ENCODE assay signal across 7 mouse cellular contexts in the genomic region with DNA sequence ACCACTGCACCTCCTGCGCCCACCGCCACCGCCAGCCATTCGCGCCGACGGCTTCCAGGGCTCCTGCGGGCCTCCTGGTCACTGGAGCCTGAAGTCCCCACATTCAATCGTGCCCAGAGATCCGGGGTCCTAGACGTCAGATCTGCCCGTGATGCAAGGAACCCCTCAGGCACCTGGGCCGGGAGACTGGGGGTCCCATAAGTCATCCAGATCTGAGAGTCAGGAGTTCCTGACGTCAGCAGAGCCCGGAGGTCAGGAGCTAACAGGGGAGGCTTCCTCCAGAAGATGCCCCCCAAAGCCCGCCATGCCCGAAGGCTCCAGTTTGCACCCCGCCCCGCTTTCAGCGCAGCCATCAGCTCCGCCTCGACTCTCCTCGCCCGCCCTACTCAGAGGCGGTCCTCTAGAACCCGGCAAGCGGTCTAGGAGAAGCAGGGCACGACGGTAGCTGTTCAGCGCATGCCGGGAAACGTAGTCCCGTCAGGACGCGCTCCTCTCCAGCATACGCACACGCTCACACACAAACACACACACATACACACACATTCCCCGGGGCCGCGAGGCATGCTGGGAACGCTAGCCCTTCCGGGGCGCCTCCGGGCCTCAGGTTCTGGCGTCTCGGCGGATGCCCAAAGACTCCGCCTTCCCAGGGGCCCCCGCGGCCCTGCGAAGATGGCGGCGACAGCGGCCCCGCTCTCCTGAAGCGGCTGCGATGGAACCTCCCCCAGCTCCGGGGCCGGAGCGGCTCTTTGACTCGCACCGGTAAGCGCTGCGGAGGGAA. TPM values are rescaled to one million over a fixed set of nuclear protein-coding genes. Genes with fewer than 3 reads are reported as not detected.
DNase-seq lines count a peak whose midpoint lies in the region; ATAC-seq and TF ChIP-seq lines count a peak whose summit lies in the region.

Aup1 (plus strand) TSS at position 448 of the 778 bp plus-strand sequence.

- H3K9ac ChIP-seq in intestine, postnatal 0 days (ENCODE audit: low read depth, low read length) = peak within 1 kb of the TSS; percentile 96
- peak within 1 kb of the TSS; percentile 77 for H3K9ac ChIP-seq in midbrain, embryonic 12.5 days (replicated peaks)

- peak within 1 kb of the TSS; percentile 98 for H3K4me2 ChIP-seq in intestine, postnatal 0 days (replicated peaks; ENCODE audit: low read depth)
- peak within 1 kb of the TSS; percentile 92 for H3K4me2 ChIP-seq in midbrain, embryonic 12.5 days (replicated peaks)

- peak; percentile 72 for TF ChIP-seq POLR2A in small intestine, adult 2 months (IDR thresholded peaks at IDR 0.05; ENCODE audit: low read depth, low read length)

- H3K27ac ChIP-seq in embryonic facial prominence, embryonic 10.5 days (replicated peaks) = peak within 1 kb of the TSS; percentile 93
- H3K27ac ChIP-seq in intestine, postnatal 0 days (ENCODE audit: low read depth, low read length) = peak within 1 kb of the TSS; percentile 88
- H3K27ac ChIP-seq in midbrain, embryonic 12.5 days (replicated peaks) = peak within 1 kb of the TSS; percentile 83
- H3K27ac ChIP-seq in small intestine, adult 2 months (ENCODE audit: insufficient read depth, low read depth, low read length) = peak within 1 kb of the TSS; percentile 65

- peaks cover 33% of the 10 kb centered on the region for H3K4me1 ChIP-seq in embryonic facial prominence, embryonic 10.5 days
- H3K4me1 ChIP-seq in intestine, postnatal 0 days (replicated peaks; ENCODE audit: control insufficient read depth, insufficient read depth, low read length) = 0 out of 2 replicates have a peak, but pooled peaks cover 9% of the 10 kb centered on the region
- peaks cover 26% of the 10 kb centered on the region for H3K4me1 ChIP-seq in midbrain, embryonic 12.5 days
- peaks cover 20% of the 10 kb centered on the region for H3K4me1 ChIP-seq in small intestine, adult 2 months (ENCODE audit: control insufficient read depth, insufficient read depth, insufficient read length, low read length)

- ATAC-seq in intestine, postnatal 0 days = peak; percentile 88
- ATAC-seq in midbrain, embryonic 12.5 days (ENCODE audit: low FRiP score, low read depth) = peak; percentile 98

- H3K4me3 ChIP-seq in embryonic facial prominence, embryonic 10.5 days = peak within 1 kb of the TSS; percentile 86
- H3K4me3 ChIP-seq in intestine, postnatal 0 days (ENCODE audit: low read depth, low read length) = peak within 1 kb of the TSS; percentile 89
- H3K4me3 ChIP-seq in midbrain, embryonic 12.5 days = peak within 1 kb of the TSS; percentile 65
- peak within 1 kb of the TSS; percentile 77 for H3K4me3 ChIP-seq in small intestine, adult 2 months (ENCODE audit: low read depth, low read length)

- H3K9me3 ChIP-seq in embryonic facial prominence, embryonic 10.5 days = no peaks in the 10 kb centered on the region
- no peaks in the 10 kb centered on the region for H3K9me3 ChIP-seq in intestine, postnatal 0 days (ENCODE audit: control insufficient read depth)
- H3K9me3 ChIP-seq in midbrain, embryonic 12.5 days = no peaks in the 10 kb centered on the region

- peaks cover 51% of the 10 kb centered on the region for H3K36me3 ChIP-seq in embryonic facial prominence, embryonic 10.5 days (replicated peaks)
- peaks cover 21% of the 10 kb centered on the region; the same call in 1 of the 2 replicates for H3K36me3 ChIP-seq in intestine, postnatal 0 days (ENCODE audit: control insufficient read depth, insufficient read depth)
- peaks cover 34% of the 10 kb centered on the region for H3K36me3 ChIP-seq in midbrain, embryonic 12.5 days
- peaks cover 19% of the 10 kb centered on the region for H3K36me3 ChIP-seq in small intestine, adult 2 months (ENCODE audit: control insufficient read depth, insufficient read depth, low read length)

- WGBS in embryonic facial prominence, embryonic 10.5 days = under 1% methylated on average over 64 of the region's 64 CpGs
- under 1% methylated on average over 64 of the region's 64 CpGs for WGBS in intestine, postnatal 0 days
- WGBS in midbrain, embryonic 12.5 days = 1% methylated on average over 64 of the region's 64 CpGs
- WGBS in small intestine, adult 2 months = under 1% methylated on average over 64 of the region's 64 CpGs

- intact Hi-C loops in left cerebral cortex, postnatal 4 days (cut with DNase I) = loop anchor here (10.0 kb wide), 1 partner anchor 59 kb away; no protein-coding TSS in a partner anchor

- DNase-seq in adrenal gland, postnatal 10 days = peak; percentile 98
- DNase-seq in embryonic facial prominence, embryonic 10.5 days (ENCODE audit: low spot score) = peak; percentile 96
- peak; percentile 60 for DNase-seq in gonadal fat pad, adult 2 months (ENCODE audit: low read depth)
- DNase-seq in left cerebral cortex, postnatal 4 days = peak; percentile 95

- TF ChIP-seq CTCF in intestine, postnatal 0 days (IDR thresholded peaks at IDR 0.05; ENCODE audit: low read depth) = 0 out of 2 replicates have a peak, but pooled peaks have one; percentile 1
- TF ChIP-seq CTCF in small intestine, adult 2 months (IDR thresholded peaks at IDR 0.05; ENCODE audit: extremely low read depth, insufficient read length, insufficient replicate concordance, low read depth, low read length) = no peak

- peaks cover 5% of the 10 kb centered on the region for H3K27me3 ChIP-seq in embryonic facial prominence, embryonic 10.5 days (replicated peaks; ENCODE audit: low read depth, poor library complexity, severe bottlenecking)
- no peaks in the 10 kb centered on the region for H3K27me3 ChIP-seq in intestine, postnatal 0 days (replicated peaks; ENCODE audit: control insufficient read depth, insufficient read depth, low read length)
- peaks cover 1% of the 10 kb centered on the region; the same call in 1 of the 2 replicates for H3K27me3 ChIP-seq in midbrain, embryonic 12.5 days
- H3K27me3 ChIP-seq in small intestine, adult 2 months (ENCODE audit: control insufficient read depth, insufficient read depth, low read length) = no peaks in the 10 kb centered on the region

RNA-seq across cellular contexts. Expression of gene Aup1, which starts in this region (rescaled TPM):
- total RNA-seq in adrenal gland, postnatal 10 days (2021) = 100 to 1,000 TPM; 143 to 149 TPM
- 148 and 172 TPM in 2 replicates for polyA plus RNA-seq in embryonic facial prominence, embryonic 10.5 days (2016; fragmentation: Nextera tagmentation; extraction: Ambion mirVana)
- 269 and 309 TPM in 2 replicates for polyA plus RNA-seq in gonadal fat pad, adult 2 months (2012; rRNA removed)
- 191 and 210 TPM in 2 replicates for polyA plus RNA-seq in intestine, postnatal 0 days (2015; fragmentation: Nextera tagmentation; extraction: Ambion mirVana)
- total RNA-seq in left cerebral cortex, postnatal 4 days (2021) = 10 to 100 TPM; 94.8 to 98.5 TPM
- 150 and 159 TPM in 2 replicates for polyA plus RNA-seq in midbrain, embryonic 12.5 days (2016; fragmentation: Nextera tagmentation; extraction: Ambion mirVana)
- polyA plus RNA-seq in small intestine, adult 2 months (2012; rRNA removed) = 392 and 694 TPM in 2 replicates

Comparison
In these comparisons a context has a peak if more than half of its experiments do, and no peak if none do; other contexts are left out.
1. Peak in every context shown above with its lines: DNase-seq, ATAC-seq, H3K4me3 ChIP-seq and H3K27ac ChIP-seq.